Mouse (Mus musculus) gastrocnemius, postnatal 4 days (tissue): Measurements from ENCODE around the gene Tmem184a. TPM values are rescaled to one million over a fixed set of nuclear protein-coding genes. Genes with fewer than 3 reads are reported as not detected.
A peak's percentile ranks its signal among the peaks of the same experiment; 100 is the strongest.

Experiments used
- DNase-seq, 2 experiments: peaks; one replicate each; pipeline ENCODE4 v3.0.0; 2021 to 2022; ENCODE audit warnings: low spot score in 2 of 2, mixed read lengths in 2 of 2
- total RNA-seq, 2 experiments: library from RNA; stranded (reverse); gene quantifications; 2 replicates each; pipeline ENCODE4 v1.2.3; 2021

The Tmem184a gene
- total RNA-seq, 2 experiments from 2014 or later, result 0.21 TPM; not detected in 1

- no peak for DNase-seq
These were observed 5.7 kb downstream of the Tmem184a start for GRCm38 (mm10) chr5:139813963-139814381.

GRCm38 (mm10) chr5:139813126-139813490, 6.6 kb downstream of the Tmem184a start:
- DNase-seq, result no peak

- DNase-seq, result no peak
These were observed 7.2 kb downstream of the Tmem184a start for GRCm38 (mm10) chr5:139812398-139813125.

GRCm38 (mm10) chr5:139811677-139812397, 7.9 kb downstream of the Tmem184a start:
- no peak for DNase-seq

GRCm38 (mm10) chr5:139809397-139809796, 10.3 kb downstream of the Tmem184a start:
- no peak for DNase-seq

GRCm38 (mm10) chr5:139805924-139806323, 13.8 kb downstream of the Tmem184a start:
- DNase-seq, result peak in 1 of 2 experiments; percentile 9

GRCm38 (mm10) chr5:139804573-139805111, 15.1 kb downstream of the Tmem184a start:
- no peak for DNase-seq

- DNase-seq, result no peak
These were observed 15.6 kb downstream of the Tmem184a start for GRCm38 (mm10) chr5:139804107-139804551.

- peak in 1 of 2 experiments; percentile 47 for DNase-seq
These were observed 16.1 kb downstream of the Tmem184a start for GRCm38 (mm10) chr5:139803601-139804102.

- no peak for DNase-seq
These were observed 16.6 kb downstream of the Tmem184a start for GRCm38 (mm10) chr5:139803165-139803564.

- DNase-seq, result no peak
These were observed 17.8 kb downstream of the Tmem184a start for GRCm38 (mm10) chr5:139801880-139802279.

GRCm38 (mm10) chr5:139801231-139801630, 18.5 kb downstream of the Tmem184a start:
- DNase-seq, result no peak

- DNase-seq, result no peak
These were observed 19.7 kb downstream of the Tmem184a start for GRCm38 (mm10) chr5:139799801-139800590.

- peak in 1 of 2 experiments; percentile 9 for DNase-seq
These were observed 20.7 kb downstream of the Tmem184a start for GRCm38 (mm10) chr5:139799041-139799440.

- DNase-seq, result no peak
These were observed 21.4 kb downstream of the Tmem184a start for GRCm38 (mm10) chr5:139798168-139798900.

- peak; percentile 73 to 76 for DNase-seq
These were observed 22.1 kb downstream of the Tmem184a start for GRCm38 (mm10) chr5:139797473-139798167.

- peak; percentile 50 to 82 for DNase-seq
These were observed 22.8 kb downstream of the Tmem184a start for GRCm38 (mm10) chr5:139796900-139797299.

GRCm38 (mm10) chr5:139796001-139796620, 23.6 kb downstream of the Tmem184a start:
- DNase-seq, result no peak

- peak in 1 of 2 experiments; percentile 16 for DNase-seq
These were observed 24.8 kb downstream of the Tmem184a start for GRCm38 (mm10) chr5:139794938-139795337.
